Mouse (Mus musculus) liver, postnatal 0 days (tissue): ENCODE measurements at regions not wholly inside any gene's neighbourhood (a gene's known extent, or its start where the extent isn't known, plus 50 kb on each side); places are given as distances from the start of the nearest gene placed in this dataset.
A peak's percentile ranks its signal among the peaks of the same experiment; 100 is the strongest.

Experiments
- ATAC-seq: fragments of 200-750 bp; cut with Nextera tagmentation; 2 replicates; pipeline ENCODE4 v1.8.0; 2017; ENCODE audit warnings: mild to moderate bottlenecking, moderate library complexity
- DNase-seq: peaks from one replicate; pipeline ENCODE4 v3.0.0-alpha.2; 2016
- H3K27ac ChIP-seq: fragments of 300-500 bp; sonication (generic); 2 replicates; pipeline ENCODE4 v1.5.1; 2014; ENCODE audit warnings: antibody characterized with exemption, moderate library complexity, mild to moderate bottlenecking, low read depth
- H3K27me3 ChIP-seq: fragments of 300-500 bp; sonication (generic); 2 replicates; pipeline ENCODE4 v1.6.1; 2014; ENCODE audit warnings: low read length, control low read depth, mixed read lengths; ENCODE audit not compliant: insufficient read depth
- H3K36me3 ChIP-seq: fragments of 300-500 bp; sonication (generic); replicated peaks from 2 replicates; pipeline ENCODE4 v1.6.1; 2014; ENCODE audit warnings: mild to moderate bottlenecking, control low read depth, low read length, moderate library complexity, mixed read lengths; ENCODE audit not compliant: insufficient read depth
- H3K4me1 ChIP-seq: fragments of 300-500 bp; sonication (generic); 2 replicates; pipeline ENCODE4 v1.6.1; 2014; ENCODE audit warnings: antibody characterized with exemption, mild to moderate bottlenecking, control low read depth; ENCODE audit not compliant: insufficient read depth
- H3K4me2 ChIP-seq: fragments of 300-500 bp; sonication (generic); 2 replicates; pipeline ENCODE4 v1.6.1; 2014; ENCODE audit warnings: low read depth, mild to moderate bottlenecking, low read length, moderate library complexity, mixed read lengths
- H3K4me3 ChIP-seq: fragments of 300-500 bp; sonication (generic); 2 replicates; pipeline ENCODE4 v1.5.1; 2014; ENCODE audit warnings: low read depth, low read length
- H3K9ac ChIP-seq: fragments of 300-500 bp; sonication (generic); replicated peaks from 2 replicates; pipeline ENCODE4 v1.6.1; 2014; ENCODE audit warnings: mild to moderate bottlenecking, moderate library complexity
- H3K9me3 ChIP-seq: fragments of 300-500 bp; sonication (generic); 2 replicates; pipeline ENCODE4 v1.6.1; 2016; ENCODE audit warnings: mild to moderate bottlenecking, control low read depth, low read length, mixed read lengths
- CTCF ChIP-seq: sonication (generic); IDR thresholded peaks from 2 replicates; pipeline ENCODE4 v1.5.1; 2016; ENCODE audit warnings: antibody characterized with exemption, low read depth
- EP300 ChIP-seq: IDR thresholded peaks from 2 replicates; pipeline ENCODE4 v1.6.1; 2016; ENCODE audit warnings: antibody characterized with exemption, low read depth, mild to moderate bottlenecking
- WGBS: fragments of 180-500 bp; shearing (Covaris S2); extraction: QIAGEN DNeasy Blood & Tissue Kit; methylation state at CpG from one replicate; pipeline ENCODE4 v1.1.7; 2014; ENCODE audit not compliant: insufficient replicate concordance; 5-methylcytosine and 5-hydroxymethylcytosine counted together

- 71% methylated on average over 5 of the region's 5 CpGs for WGBS
- ATAC-seq: no peak
- no peaks in the 10 kb centered on the region for H3K36me3 ChIP-seq
- H3K27ac ChIP-seq: no peak overlapping the region
- TF ChIP-seq EP300: no peak
- TF ChIP-seq CTCF: no peak
- no peak overlapping the region for H3K9ac ChIP-seq
- DNase-seq: no peak
- H3K4me1 ChIP-seq: no peaks in the 10 kb centered on the region
- H3K27me3 ChIP-seq: no peaks in the 10 kb centered on the region
- no peak overlapping the region for H3K4me3 ChIP-seq
- H3K9me3 ChIP-seq: no peaks in the 10 kb centered on the region; the same call in 1 of the 2 replicates
- no peak overlapping the region for H3K4me2 ChIP-seq
Observed at GRCm38 (mm10) chr17:67480463-67480862, 126.2 kb upstream of the Ptprm start.

- peak; percentile 67 for TF ChIP-seq CTCF
- TF ChIP-seq EP300: no peak
- Histone ChIP-seq H3K4me1 (no peaks in the 10 kb centered on the region), H3K4me3 (no peak overlapping the region), H3K36me3 (no peaks in the 10 kb centered on the region), H3K9ac (no peak overlapping the region), H3K4me2 (no peak overlapping the region), H3K27me3 (no peaks in the 10 kb centered on the region), H3K9me3 (no peaks in the 10 kb centered on the region), H3K27ac (no peak overlapping the region)
- 36% methylated on average over 2 of the region's 2 CpGs for WGBS
- DNase-seq (peak; percentile 58), ATAC-seq (no peak)
Observed at GRCm38 (mm10) chr17:67473137-67473536, 118.9 kb upstream of the Ptprm start.

- 67% methylated on average over 4 of the region's 4 CpGs for WGBS
- no peak for TF ChIP-seq EP300
- TF ChIP-seq CTCF: no peak
Observed at GRCm38 (mm10) chr17:67458851-67459421, 104.7 kb upstream of the Ptprm start.

GRCm38 (mm10) chr17:67451966-67452365, 97.7 kb upstream of the Ptprm start:
- 79% methylated on average over 13 of the region's 13 CpGs for WGBS
- DNase-seq: no peak
- no peaks in the 10 kb centered on the region for H3K36me3 ChIP-seq
- no peaks in the 10 kb centered on the region for H3K9me3 ChIP-seq
- no peak overlapping the region for H3K4me2 ChIP-seq
- H3K27me3 ChIP-seq: no peaks in the 10 kb centered on the region
- H3K27ac ChIP-seq: no peak overlapping the region
- H3K4me3 ChIP-seq: no peak overlapping the region
- no peak overlapping the region for H3K9ac ChIP-seq
- no peaks in the 10 kb centered on the region for H3K4me1 ChIP-seq
- ATAC-seq: no peak
- TF ChIP-seq CTCF: no peak
- no peak for TF ChIP-seq EP300

More at GRCm38 (mm10) chr17:67458851-67459421, 104.7 kb upstream of the Ptprm start:
- no peak overlapping the region for H3K4me3 ChIP-seq
- no peak overlapping the region for H3K27ac ChIP-seq
- H3K9ac ChIP-seq: no peak overlapping the region
- H3K27me3 ChIP-seq: no peaks in the 10 kb centered on the region
- no peak for ATAC-seq
- H3K4me2 ChIP-seq: no peak overlapping the region
- H3K9me3 ChIP-seq: no peaks in the 10 kb centered on the region
- DNase-seq: no peak
- H3K4me1 ChIP-seq: no peaks in the 10 kb centered on the region
- no peaks in the 10 kb centered on the region for H3K36me3 ChIP-seq

GRCm38 (mm10) chr17:67451081-67451480, 96.8 kb upstream of the Ptprm start:
- Histone ChIP-seq H3K4me1 (no peaks in the 10 kb centered on the region), H3K27me3 (no peaks in the 10 kb centered on the region), H3K9ac (no peak overlapping the region), H3K9me3 (no peaks in the 10 kb centered on the region), H3K36me3 (no peaks in the 10 kb centered on the region), H3K4me2 (no peak overlapping the region), H3K4me3 (no peak overlapping the region), H3K27ac (no peak overlapping the region)
- 45% methylated on average over 2 of the region's 2 CpGs for WGBS
- TF ChIP-seq EP300 (no peak), CTCF (no peak)
- ATAC-seq: no peak
- no peak for DNase-seq

- no peak overlapping the region for H3K9ac ChIP-seq
- no peak overlapping the region for H3K4me2 ChIP-seq
- H3K27me3 ChIP-seq: no peaks in the 10 kb centered on the region
- ATAC-seq (no peak), DNase-seq (no peak)
- no peak for TF ChIP-seq CTCF
- no peak for TF ChIP-seq EP300
- WGBS: 71% methylated on average over 5 of the region's 5 CpGs
- H3K36me3 ChIP-seq: no peaks in the 10 kb centered on the region
- no peak overlapping the region for H3K4me3 ChIP-seq
- H3K9me3 ChIP-seq: no peaks in the 10 kb centered on the region
- no peak overlapping the region for H3K27ac ChIP-seq
- no peaks in the 10 kb centered on the region for H3K4me1 ChIP-seq
Observed at GRCm38 (mm10) chr17:67450021-67450420, 95.8 kb upstream of the Ptprm start.

- Histone ChIP-seq H3K9me3 (peaks cover 3% of the 10 kb centered on the region; the same call in 1 of the 2 replicates), H3K27me3 (no peaks in the 10 kb centered on the region), H3K4me3 (no peak overlapping the region), H3K4me1 (no peaks in the 10 kb centered on the region), H3K9ac (no peak overlapping the region), H3K27ac (no peak overlapping the region), H3K36me3 (no peaks in the 10 kb centered on the region), H3K4me2 (no peak overlapping the region)
- ATAC-seq (no peak), DNase-seq (no peak)
- TF ChIP-seq CTCF (no peak), EP300 (no peak)
Observed at GRCm38 (mm10) chr17:67445986-67446385, 91.7 kb upstream of the Ptprm start.
